Mouse (Mus musculus) forelimb bud, embryonic 11.5 days (tissue): ENCODE data around the gene Paqr6.

Source experiments
- DNase-seq: peaks from one replicate; pipeline ENCODE4 v3.0.0-alpha.2; 2012; ENCODE audit warnings: low read depth, low spot score

Gene Paqr6

GRCm38 (mm10) chr3:88364337-88364736 lies at the start of gene Paqr6:
Paqr6 (plus strand) TSS chr3:88364584.
- DNase-seq = peak; percentile 40

- DNase-seq = peak; percentile 59
These were observed 39.4 kb upstream of the Paqr6 start, which contains the start of gene Glmp for GRCm38 (mm10) chr3:88324951-88325405. Glmp (plus strand) TSS chr3:88325023.

GRCm38 (mm10) chr3:88328956-88329355 lies 35.4 kb upstream of the Paqr6 start:
- DNase-seq = no peak

- peak; percentile 29 for DNase-seq
These were observed 33.1 kb upstream of the Paqr6 start for GRCm38 (mm10) chr3:88331282-88331681.

GRCm38 (mm10) chr3:88334029-88334658 lies 30.2 kb upstream of the Paqr6 start:
- DNase-seq = no peak

- no peak for DNase-seq
These were observed 29.4 kb upstream of the Paqr6 start for GRCm38 (mm10) chr3:88334902-88335435.

GRCm38 (mm10) chr3:88335436-88336053 lies 28.8 kb upstream of the Paqr6 start:
- DNase-seq = no peak

- peak; percentile 97 for DNase-seq
These were observed 28.0 kb upstream of the Paqr6 start, which contains the start of the genes Tmem79 and Smg5 for GRCm38 (mm10) chr3:88336058-88337013. Tmem79 (minus strand) TSS chr3:88336148. Smg5 (plus strand) TSS chr3:88336260.

GRCm38 (mm10) chr3:88337367-88338020 lies 26.9 kb upstream of the Paqr6 start:
- DNase-seq = no peak

- DNase-seq = no peak
These were observed 26.1 kb upstream of the Paqr6 start for GRCm38 (mm10) chr3:88338316-88338715.

GRCm38 (mm10) chr3:88339006-88339405 lies 25.4 kb upstream of the Paqr6 start:
- DNase-seq = no peak

- DNase-seq = no peak
These were observed 13.7 kb upstream of the Paqr6 start for GRCm38 (mm10) chr3:88350732-88351131.

- DNase-seq = no peak
These were observed 11.5 kb upstream of the Paqr6 start for GRCm38 (mm10) chr3:88352907-88353306.

GRCm38 (mm10) chr3:88354396-88355165 lies 9.8 kb upstream of the Paqr6 start:
- DNase-seq = no peak

- no peak for DNase-seq
These were observed 4.8 kb upstream of the Paqr6 start for GRCm38 (mm10) chr3:88359584-88359983.

GRCm38 (mm10) chr3:88359989-88360388 lies 4.4 kb upstream of the Paqr6 start:
- DNase-seq = no peak

GRCm38 (mm10) chr3:88361096-88361495 lies 3.3 kb upstream of the Paqr6 start:
- no peak for DNase-seq

- DNase-seq = no peak
These were observed 2.6 kb upstream of the Paqr6 start for GRCm38 (mm10) chr3:88361612-88362313.

GRCm38 (mm10) chr3:88363700-88364099 lies 684 bp upstream of the Paqr6 start:
- no peak for DNase-seq
